Mouse (Mus musculus) megakaryocyte, embryonic 14.5 days (primary cell): ENCODE results near the gene Mt1.

Source experiments
- FLI1 ChIP-seq: IDR thresholded peaks from 2 replicates; pipeline ENCODE4 v1.6.1; 2012; ENCODE audit warnings: low read length, inconsistent platforms, mixed read lengths
- GATA1 ChIP-seq: IDR thresholded peaks from 3 replicates; pipeline ENCODE4 v1.6.1; 2012; ENCODE audit warnings: mixed read lengths, low read length, inconsistent platforms, borderline replicate concordance

DNA sequence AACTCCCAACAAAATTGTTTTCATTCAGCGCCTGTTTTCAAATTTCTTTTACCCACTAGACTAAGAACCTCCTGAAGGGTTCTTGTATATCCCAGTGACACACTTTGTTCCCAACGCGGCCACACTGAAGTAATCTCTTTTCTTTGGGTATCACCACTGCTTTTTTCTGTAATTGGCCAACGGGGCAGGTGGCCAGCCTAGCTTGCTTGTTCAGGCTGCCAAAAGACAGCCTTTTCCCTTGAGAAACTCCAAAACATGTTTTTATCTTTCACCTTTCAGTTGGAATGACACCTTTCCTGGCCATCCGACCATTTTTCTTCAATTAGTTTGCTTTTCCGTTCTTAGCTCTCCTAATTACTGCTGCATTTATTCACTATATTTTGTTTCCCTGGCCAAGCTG lies 34.9 kb downstream of the Mt1 start:
- no peak for TF ChIP-seq GATA1
- TF ChIP-seq FLI1, result no peak
